Mouse (Mus musculus) CD4-positive, CD25-positive, alpha-beta regulatory T cell, adult 4 months (primary cell): ENCODE results near the gene Pex5l. TPM values are rescaled to one million over a fixed set of nuclear protein-coding genes. Genes with fewer than 3 reads are reported as not detected.

Experiments
- ATAC-seq: one replicate; pipeline ENCODE4 v1.8.0; 2017
- polyA plus RNA-seq, 2 experiments: library from polyadenylated mRNA; unstranded; fragments of 100-300 nt; shearing (Covaris generic); gene quantifications; one replicate each; pipeline ENCODE4 v1.2.1; 2017

The Pex5l gene
- not detected for polyA plus RNA-seq

DNA sequence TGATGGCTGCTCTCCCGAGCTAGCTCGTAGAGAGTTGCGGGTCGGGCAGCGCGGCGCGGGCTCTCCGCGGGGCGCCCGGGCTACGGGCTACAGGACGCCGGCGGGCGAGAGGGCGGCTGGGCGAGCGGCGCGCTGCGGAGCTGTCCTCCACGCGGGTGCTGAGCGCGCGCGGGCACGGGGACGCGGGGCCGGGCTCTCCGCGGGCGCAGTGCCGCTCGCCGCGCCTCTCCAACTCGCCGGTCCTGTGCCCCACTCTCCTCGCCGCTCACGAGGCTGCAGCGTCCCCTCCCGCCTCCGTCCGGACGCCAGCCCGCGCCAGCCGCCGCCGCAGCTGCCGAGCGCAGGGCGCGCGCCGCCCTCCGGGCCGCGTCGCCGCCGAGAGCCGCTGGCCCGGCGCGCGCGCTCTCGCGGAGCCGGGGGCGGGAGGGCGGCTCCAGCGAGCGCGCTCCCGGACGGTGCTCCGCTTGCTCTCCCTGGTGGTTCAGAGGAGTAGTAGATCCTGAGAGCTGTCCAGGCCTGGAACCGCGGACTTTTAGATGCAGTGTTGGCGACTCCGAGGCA is at the start of gene Pex5l:
TSS of gene Pex5l (minus strand) at position 347 of the 561 bp plus-strand sequence.
- ATAC-seq = no peak

GRCm38 (mm10) chr3:33165186-33165585 is 22.1 kb upstream of the Pex5l start:
- no peak for ATAC-seq

DNA sequence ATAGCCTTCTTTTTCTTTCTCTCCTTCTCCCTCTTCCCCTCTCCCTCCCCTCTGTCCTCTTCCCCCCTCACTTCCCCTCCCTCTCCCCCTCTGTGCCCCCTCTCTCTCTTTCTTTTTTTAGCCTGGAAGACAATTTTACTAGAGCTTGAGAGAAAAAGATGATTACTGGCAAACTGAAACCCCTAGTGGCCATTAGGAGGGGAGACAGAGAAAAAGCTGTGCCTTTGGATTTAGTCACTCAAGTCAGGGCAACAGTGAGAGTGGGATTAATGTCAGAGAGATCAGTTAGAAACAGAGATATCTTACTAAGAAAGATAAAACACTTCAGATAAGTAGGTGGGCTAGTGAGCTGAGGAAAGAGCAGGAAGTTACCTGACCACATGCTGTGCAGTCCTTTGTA is 20.8 kb upstream of the Pex5l start:
- ATAC-seq = no peak

DNA sequence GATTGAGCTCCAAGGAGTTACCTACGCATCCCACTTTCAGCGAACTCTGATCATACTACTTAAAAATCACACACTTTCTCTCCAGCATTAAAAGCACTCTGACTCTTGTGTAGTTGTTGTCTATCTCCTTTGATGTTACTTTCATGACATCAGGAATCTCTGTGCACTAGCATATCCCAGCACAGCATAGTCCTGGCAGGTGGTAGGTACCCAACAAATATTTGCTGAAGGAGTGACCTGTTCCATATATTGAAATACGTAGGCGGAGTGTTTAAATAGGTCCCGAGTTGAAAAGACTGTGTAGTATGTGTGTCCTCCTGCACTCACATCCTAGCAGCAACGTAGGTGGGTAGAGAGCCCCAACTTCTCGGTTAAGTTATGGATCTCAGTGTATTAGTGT is 545 bp upstream of the Pex5l start:
- ATAC-seq = no peak

DNA sequence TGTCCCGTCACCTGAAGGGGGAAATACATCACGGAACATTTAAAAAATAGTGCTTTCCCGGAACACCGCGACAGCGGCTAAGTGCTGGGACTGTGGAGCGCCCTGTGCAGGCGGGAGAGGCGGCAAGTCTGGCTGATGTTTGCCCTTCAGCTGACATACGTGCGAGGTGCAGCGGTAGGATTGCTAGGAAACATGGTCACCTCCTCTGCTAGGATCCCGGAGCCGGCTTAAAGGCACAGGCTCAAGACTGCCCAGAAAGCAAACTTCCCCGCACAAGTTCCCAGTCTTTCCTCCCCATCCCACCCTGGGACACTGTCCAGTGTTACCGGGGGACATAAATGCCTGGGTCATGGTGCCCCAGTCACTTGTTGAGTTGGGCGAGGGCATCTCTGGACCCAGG is 649 bp downstream of the Pex5l start:
- ATAC-seq = no peak

GRCm38 (mm10) chr3:33129944-33130343 is 13.1 kb downstream of the Pex5l start:
- no peak for ATAC-seq

GRCm38 (mm10) chr3:33124796-33125195 is 18.3 kb downstream of the Pex5l start:
- ATAC-seq = no peak

- ATAC-seq = no peak
Observed at GRCm38 (mm10) chr3:33105785-33106184, 37.3 kb downstream of the Pex5l start.

- ATAC-seq = no peak
Observed at GRCm38 (mm10) chr3:33103501-33103900, 39.5 kb downstream of the Pex5l start.

DNA sequence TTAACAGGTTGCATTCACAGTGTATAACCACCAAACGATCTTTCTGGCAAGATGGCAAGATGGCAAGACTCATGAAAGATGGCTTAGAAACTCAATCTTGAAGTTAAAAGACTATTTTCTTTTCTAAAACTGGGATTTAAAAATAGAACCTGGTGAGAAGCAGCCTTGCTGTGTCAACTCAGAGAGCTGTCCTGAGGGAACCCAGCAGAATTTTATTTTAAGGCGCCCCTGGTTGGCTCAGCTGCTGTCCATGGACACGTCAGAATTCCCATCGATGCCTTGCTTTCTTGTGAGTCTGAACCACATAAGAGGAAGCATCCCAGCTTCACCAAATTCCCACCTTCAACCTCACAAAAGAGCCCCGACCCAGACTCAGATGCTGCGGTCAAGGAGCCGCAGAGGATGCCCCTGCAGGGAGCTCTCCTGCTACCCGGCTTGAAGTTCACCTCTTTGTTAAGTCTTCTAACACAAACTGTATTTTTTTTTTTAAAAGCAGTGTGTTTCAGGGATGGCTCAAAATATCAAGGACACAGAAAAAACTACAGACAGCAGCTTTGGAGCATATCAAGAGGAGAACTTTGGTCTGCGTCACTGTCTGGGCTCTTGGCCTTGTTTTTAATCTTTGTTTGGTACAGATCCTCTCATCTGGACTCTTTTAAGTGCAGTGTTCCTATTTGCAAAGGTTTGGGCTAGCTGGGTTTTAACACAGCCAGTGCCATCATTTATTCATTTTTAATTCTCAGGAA is 44.3 kb downstream of the Pex5l start:
- ATAC-seq = no peak

DNA sequence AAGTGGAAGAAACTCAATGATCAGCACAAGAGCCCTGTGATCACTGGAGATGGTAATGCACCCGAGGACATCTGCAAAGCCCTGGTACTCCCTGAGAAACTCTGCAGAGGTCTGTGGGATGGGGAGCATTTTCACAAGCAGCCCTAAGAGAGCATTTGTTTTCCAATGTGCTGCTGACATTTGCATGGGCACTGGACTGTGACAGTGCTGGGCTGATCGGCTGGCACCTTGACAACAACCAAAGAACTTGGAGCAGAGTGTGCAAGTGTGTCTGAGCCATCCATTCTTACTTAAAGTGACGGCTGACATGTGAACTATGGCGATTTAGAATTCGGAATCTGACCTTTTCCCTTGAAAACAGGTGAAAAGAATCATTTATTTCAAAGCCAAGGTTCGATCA is 49.4 kb downstream of the Pex5l start:
- ATAC-seq = no peak

DNA sequence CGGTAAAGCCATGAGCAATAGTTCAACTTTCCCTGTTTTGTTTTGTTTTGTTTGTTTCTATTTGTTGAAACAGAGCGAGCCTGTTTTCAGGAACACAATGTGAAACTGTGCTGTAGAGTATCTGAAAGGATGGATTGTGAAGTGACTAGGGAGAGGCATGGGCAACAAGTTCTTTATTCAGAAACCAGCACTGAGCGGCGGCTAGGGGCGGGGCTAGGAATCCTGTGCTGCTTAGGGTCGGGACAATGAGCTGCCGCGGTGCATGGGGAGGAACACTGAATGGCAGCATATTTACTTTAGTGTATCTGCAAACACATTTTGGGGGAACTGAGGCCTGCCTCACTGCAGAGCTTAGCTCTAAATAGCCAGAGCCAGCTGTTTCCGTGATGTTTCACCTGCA is 53.0 kb downstream of the Pex5l start:
- ATAC-seq = no peak

DNA sequence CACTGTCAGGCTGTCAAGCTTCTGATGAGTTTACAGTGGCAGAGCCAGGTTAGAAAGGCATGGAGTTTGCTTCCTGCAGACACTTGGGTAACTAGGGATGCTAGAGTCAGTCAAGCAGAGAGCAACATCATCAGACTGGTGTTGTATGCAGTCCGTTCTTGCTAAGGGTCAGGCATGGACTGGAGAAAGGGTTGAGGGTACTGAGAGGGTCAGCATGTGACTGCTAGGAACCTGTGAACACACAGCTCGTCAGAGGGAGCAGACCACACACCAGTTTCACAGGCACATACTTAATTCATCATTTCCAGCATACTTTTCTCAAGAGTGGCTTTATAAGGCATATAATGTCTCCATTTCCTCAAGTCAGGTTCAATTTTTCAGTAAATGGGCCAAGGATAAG is 53.6 kb downstream of the Pex5l start:
- no peak for ATAC-seq

DNA sequence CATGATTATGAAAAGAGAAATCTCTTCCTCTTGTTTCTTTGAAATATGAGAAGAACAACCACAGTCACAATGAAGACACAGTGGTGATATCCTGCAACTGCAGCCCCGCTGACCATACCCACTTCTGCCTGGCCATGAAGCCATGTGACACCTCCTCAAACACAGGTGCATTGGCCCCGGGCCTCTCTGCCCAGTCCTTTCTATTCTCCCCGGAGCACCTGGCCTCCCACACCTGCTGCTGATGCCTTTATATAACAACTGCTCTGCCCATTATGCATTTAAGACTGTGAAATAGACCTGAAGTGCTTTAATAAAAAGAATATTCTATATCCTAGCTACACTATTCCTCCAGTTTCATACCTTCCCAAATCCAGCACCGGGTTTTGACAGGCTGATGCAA is 54.8 kb downstream of the Pex5l start:
- no peak for ATAC-seq

DNA sequence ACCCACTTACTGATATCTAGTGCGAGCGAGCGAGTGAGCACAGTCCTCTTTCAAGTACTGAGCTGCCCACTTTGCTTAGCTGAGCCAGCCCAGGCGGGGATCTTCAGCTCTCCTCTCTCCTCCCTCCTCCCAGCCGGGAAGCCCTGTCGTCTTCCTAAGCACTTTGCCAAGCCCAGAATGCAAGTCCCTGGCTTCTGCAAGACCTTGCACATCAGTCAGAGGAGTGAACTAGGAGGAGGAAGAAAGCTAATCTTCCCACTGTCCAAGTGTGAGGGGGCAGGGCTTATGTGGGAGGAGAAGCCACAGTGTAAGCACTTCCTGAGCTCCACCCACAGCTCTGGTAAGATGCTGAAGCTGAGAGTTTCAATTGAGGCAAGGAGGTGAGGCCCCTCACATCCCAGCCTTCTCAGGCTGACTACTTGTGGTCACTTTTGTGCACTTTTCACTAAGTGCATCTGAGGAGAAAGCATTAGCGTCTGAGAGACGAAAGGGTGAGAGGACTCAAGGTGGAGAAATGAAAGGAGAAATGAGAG is 60.2 kb downstream of the Pex5l start:
- no peak for ATAC-seq

- ATAC-seq = no peak
Observed at GRCm38 (mm10) chr3:33081793-33082192, 61.3 kb downstream of the Pex5l start.

DNA sequence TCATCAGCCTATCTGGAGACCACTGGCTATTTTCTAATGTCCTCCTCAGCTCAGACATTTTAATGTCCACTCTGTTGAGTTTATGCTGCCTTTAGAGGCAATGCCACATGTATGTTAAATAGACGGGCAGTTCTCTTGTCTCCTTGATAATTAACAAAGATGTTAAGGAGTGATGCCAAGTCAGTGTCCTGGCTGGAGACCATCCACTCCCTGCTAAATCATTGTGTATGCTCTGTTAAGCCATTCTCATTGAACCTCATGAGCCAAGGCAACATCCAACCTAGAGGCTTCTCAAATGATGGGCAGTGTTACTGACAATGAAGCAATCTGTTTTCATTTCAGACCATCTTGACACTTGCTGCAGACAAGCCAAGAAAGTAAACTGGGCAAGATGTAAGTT is 63.4 kb downstream of the Pex5l start:
- no peak for ATAC-seq

DNA sequence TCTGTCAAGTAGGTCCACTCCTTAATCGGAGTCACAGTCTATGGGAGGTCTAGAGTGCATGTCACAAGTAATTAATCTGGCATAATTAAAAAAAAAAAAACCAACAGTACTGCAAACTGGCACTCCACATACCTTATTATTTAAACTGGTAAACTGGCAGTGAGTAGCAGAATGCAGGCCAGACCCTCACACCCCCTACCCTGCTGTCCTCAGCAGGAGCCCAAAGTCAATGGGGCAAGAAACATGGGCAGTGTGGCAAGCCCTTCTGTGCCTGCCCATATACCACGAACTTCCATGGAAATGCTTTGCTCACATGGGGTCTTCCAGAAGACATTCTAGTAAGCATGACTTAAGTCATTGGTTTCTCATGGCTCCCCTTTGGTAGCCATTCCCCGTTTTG is 63.9 kb downstream of the Pex5l start:
- no peak for ATAC-seq

DNA sequence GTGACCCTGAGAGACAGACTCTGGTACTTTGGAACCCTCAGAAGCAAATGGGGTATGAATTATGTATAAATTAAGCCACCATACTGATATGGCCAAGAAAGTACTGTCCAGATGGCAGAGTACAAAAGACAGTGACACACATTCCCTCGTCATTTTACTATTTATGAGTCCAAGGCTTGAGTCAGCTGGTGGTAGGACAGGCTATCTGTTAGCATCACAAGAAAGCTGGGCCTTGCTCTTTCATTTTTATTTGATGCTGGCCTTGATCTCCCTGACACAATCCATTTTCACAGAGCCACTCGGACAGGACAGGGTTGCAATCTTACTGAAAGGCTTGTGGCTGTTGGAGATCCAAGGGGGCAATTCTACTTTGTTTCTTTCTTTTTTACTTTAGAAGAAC is 67.4 kb downstream of the Pex5l start:
- no peak for ATAC-seq

DNA sequence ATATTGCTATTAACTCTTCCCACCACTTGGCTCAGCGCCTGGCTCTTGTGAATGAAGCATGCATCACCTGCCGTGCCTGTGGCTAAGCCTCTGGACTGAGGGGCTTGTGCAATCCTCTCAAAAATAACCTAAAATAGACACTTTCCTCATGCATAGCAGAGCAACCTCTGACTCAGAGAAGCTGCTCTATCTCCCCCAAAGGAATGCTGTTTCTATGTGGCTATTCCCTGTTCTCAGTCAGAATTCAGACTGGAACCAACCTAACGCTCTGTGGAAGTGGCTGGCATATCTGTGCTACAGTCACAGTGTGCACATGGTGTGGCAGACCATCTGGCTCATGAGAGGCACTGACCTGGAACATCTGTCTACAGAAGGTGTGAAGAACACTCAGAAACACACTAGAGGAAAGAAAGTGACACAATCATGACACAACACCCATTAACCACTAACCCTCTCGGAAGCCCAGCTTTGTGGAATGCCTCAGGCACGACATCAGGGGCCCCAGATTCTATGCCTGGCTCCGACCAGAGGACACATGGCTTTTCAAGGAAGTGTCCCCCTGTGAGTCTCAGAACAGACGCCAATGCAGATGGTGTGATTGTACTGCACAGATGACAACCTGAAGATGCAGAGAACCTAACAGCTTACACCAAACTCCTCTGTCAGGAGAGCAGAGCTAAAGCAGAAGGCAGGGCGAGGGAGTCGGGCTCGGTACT is 68.6 kb downstream of the Pex5l start:
- ATAC-seq = no peak

GRCm38 (mm10) chr3:33073905-33074265 is 69.2 kb downstream of the Pex5l start:
- ATAC-seq = no peak

GRCm38 (mm10) chr3:33070771-33071170 is 72.3 kb downstream of the Pex5l start:
- ATAC-seq = no peak

DNA sequence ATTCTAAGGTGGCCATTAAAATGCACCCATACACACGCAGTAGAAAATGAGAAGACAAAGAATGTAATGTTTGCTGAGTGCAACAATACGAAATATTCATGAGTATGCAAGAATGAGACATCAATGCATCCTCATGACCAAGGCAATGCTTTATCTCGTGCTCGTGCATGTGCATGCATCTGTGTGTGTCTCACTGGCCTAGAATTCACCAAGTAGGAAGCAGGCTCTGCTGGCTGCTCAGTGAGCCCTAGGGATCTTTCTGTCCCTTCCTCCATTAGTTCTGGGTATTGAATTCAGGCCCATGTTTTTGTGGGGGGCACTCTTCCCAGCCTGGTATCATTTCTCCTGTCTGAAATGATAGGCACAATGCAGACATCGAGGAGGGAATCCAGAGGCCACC is 74.9 kb downstream of the Pex5l start:
- no peak for ATAC-seq

GRCm38 (mm10) chr3:33063590-33063989 is 79.5 kb downstream of the Pex5l start:
- ATAC-seq = no peak
